Mouse (Mus musculus) stomach, embryonic 15.5 days (tissue): ENCODE results near the gene St6galnac3. TPM values are rescaled to one million over a fixed set of nuclear protein-coding genes. Genes with fewer than 3 reads are reported as not detected.

Experiments used
- ATAC-seq: fragments of 200-750 bp; cut with Nextera tagmentation; 2 replicates; pipeline ENCODE4 v1.8.0; 2017; ENCODE audit warnings: low read depth, moderate number of reproducible peaks, moderate TSS enrichment; ENCODE audit not compliant: insufficient read depth, low FRiP score
- H3K27ac ChIP-seq: fragments of 300-500 bp; sonication (generic); 2 replicates; pipeline ENCODE4 v1.5.1; 2015; ENCODE audit warnings: mild to moderate bottlenecking, inconsistent platforms
- H3K27me3 ChIP-seq: fragments of 300-500 bp; sonication (generic); replicated peaks from 2 replicates; pipeline ENCODE4 v1.6.1; 2015; ENCODE audit warnings: inconsistent platforms
- H3K36me3 ChIP-seq: fragments of 300-500 bp; sonication (generic); 2 replicates; pipeline ENCODE4 v1.6.1; 2015; ENCODE audit warnings: inconsistent platforms
- H3K4me1 ChIP-seq: fragments of 300-500 bp; sonication (generic); 2 replicates; pipeline ENCODE4 v1.6.1; 2015; ENCODE audit warnings: inconsistent platforms
- H3K4me2 ChIP-seq: fragments of 300-500 bp; sonication (generic); 2 replicates; pipeline ENCODE4 v1.6.1; 2015; ENCODE audit warnings: mild to moderate bottlenecking, inconsistent platforms
- H3K4me3 ChIP-seq: fragments of 300-500 bp; sonication (generic); replicated peaks from 2 replicates; pipeline ENCODE4 v1.5.1; 2015; ENCODE audit warnings: inconsistent platforms
- H3K9ac ChIP-seq: fragments of 300-500 bp; sonication (generic); 2 replicates; pipeline ENCODE4 v1.6.1; 2015; ENCODE audit warnings: inconsistent platforms
- H3K9me3 ChIP-seq: fragments of 300-500 bp; sonication (generic); 2 replicates; pipeline ENCODE4 v1.6.1; 2016; ENCODE audit warnings: inconsistent platforms
- WGBS: fragments of 180-500 bp; shearing (Covaris S2); methylation state at CpG from one replicate; pipeline ENCODE4 v1.1.7; 2015; 5-methylcytosine and 5-hydroxymethylcytosine counted together
- polyA plus RNA-seq: library from polyadenylated mRNA; unstranded; fragments of >200 nt; fragmentation: Nextera tagmentation; extraction: Ambion mirVana; gene quantifications from 2 replicates; pipeline ENCODE4 v1.2.1, GENCODE M21; 2015

St6galnac3 gene
- polyA plus RNA-seq, 1 experiment from 2014 or later: 36.6 TPM

- 48% methylated on average over 1 of the region's 1 CpGs for WGBS
These were observed 232.0 kb downstream of the St6galnac3 start for GRCm38 (mm10) chr3:153492986-153493385.

GRCm38 (mm10) chr3:153489718-153490117 lies 235.3 kb downstream of the St6galnac3 start:
- WGBS: 74% methylated on average over 9 of the region's 9 CpGs
- no peaks in the 10 kb centered on the region for H3K36me3 ChIP-seq

More at GRCm38 (mm10) chr3:153492986-153493385, 232.0 kb downstream of the St6galnac3 start:
- Histone ChIP-seq H3K4me1 (no peaks in the 10 kb centered on the region), H3K9ac (no peak overlapping the region), H3K4me2 (no peak overlapping the region), H3K4me3 (no peak overlapping the region), H3K36me3 (no peaks in the 10 kb centered on the region), H3K27me3 (no peaks in the 10 kb centered on the region), H3K9me3 (no peaks in the 10 kb centered on the region), H3K27ac (no peak overlapping the region)
- ATAC-seq: no peak

GRCm38 (mm10) chr3:153488931-153489330 lies 236.0 kb downstream of the St6galnac3 start:
- H3K4me1 ChIP-seq: no peaks in the 10 kb centered on the region
- H3K9ac ChIP-seq: no peak overlapping the region
- H3K4me3 ChIP-seq: no peak overlapping the region
- H3K36me3 ChIP-seq: no peaks in the 10 kb centered on the region
- no peaks in the 10 kb centered on the region for H3K27me3 ChIP-seq
- no peak for ATAC-seq
- no peaks in the 10 kb centered on the region for H3K9me3 ChIP-seq
- WGBS: 82% methylated on average over 5 of the region's 5 CpGs
- H3K4me2 ChIP-seq: no peak overlapping the region
- H3K27ac ChIP-seq: no peak overlapping the region

More at GRCm38 (mm10) chr3:153489718-153490117, 235.3 kb downstream of the St6galnac3 start:
- ATAC-seq: no peak
- no peak overlapping the region for H3K4me2 ChIP-seq
- no peak overlapping the region for H3K9ac ChIP-seq
- no peaks in the 10 kb centered on the region for H3K4me1 ChIP-seq
- H3K27me3 ChIP-seq: no peaks in the 10 kb centered on the region
- no peak overlapping the region for H3K4me3 ChIP-seq
- H3K9me3 ChIP-seq: no peaks in the 10 kb centered on the region
- H3K27ac ChIP-seq: no peak overlapping the region

- no peaks in the 10 kb centered on the region for H3K9me3 ChIP-seq
- H3K27ac ChIP-seq: no peak overlapping the region
- H3K36me3 ChIP-seq: no peaks in the 10 kb centered on the region
- 75% methylated on average over 5 of the region's 5 CpGs for WGBS
- no peak overlapping the region for H3K9ac ChIP-seq
- no peaks in the 10 kb centered on the region for H3K4me1 ChIP-seq
- no peak overlapping the region for H3K4me2 ChIP-seq
- no peaks in the 10 kb centered on the region for H3K27me3 ChIP-seq
- H3K4me3 ChIP-seq: no peak overlapping the region
- no peak for ATAC-seq
These were observed 239.8 kb downstream of the St6galnac3 start for GRCm38 (mm10) chr3:153485176-153485575.

GRCm38 (mm10) chr3:153484701-153485100 lies 240.3 kb downstream of the St6galnac3 start:
- Histone ChIP-seq H3K27ac (no peak overlapping the region), H3K4me2 (no peak overlapping the region), H3K9me3 (no peaks in the 10 kb centered on the region), H3K4me3 (no peak overlapping the region), H3K27me3 (no peaks in the 10 kb centered on the region), H3K36me3 (no peaks in the 10 kb centered on the region), H3K4me1 (no peaks in the 10 kb centered on the region), H3K9ac (no peak overlapping the region)
- WGBS: 78% methylated on average over 7 of the region's 7 CpGs
- ATAC-seq: no peak

- Histone ChIP-seq H3K4me2 (no peak overlapping the region), H3K27ac (no peak overlapping the region), H3K9ac (no peak overlapping the region), H3K4me3 (no peak overlapping the region), H3K36me3 (no peaks in the 10 kb centered on the region), H3K9me3 (no peaks in the 10 kb centered on the region), H3K4me1 (no peaks in the 10 kb centered on the region), H3K27me3 (no peaks in the 10 kb centered on the region)
- ATAC-seq: no peak
- WGBS: 91% methylated on average over 4 of the region's 4 CpGs
These were observed 241.3 kb downstream of the St6galnac3 start for GRCm38 (mm10) chr3:153483691-153484090.

GRCm38 (mm10) chr3:153482098-153482497 lies 242.9 kb downstream of the St6galnac3 start:
- no peak for ATAC-seq
- 69% methylated on average over 11 of the region's 11 CpGs for WGBS
- no peak overlapping the region for H3K4me3 ChIP-seq
- no peak overlapping the region for H3K9ac ChIP-seq
- H3K4me1 ChIP-seq: no peaks in the 10 kb centered on the region
- H3K27me3 ChIP-seq: no peaks in the 10 kb centered on the region
- no peaks in the 10 kb centered on the region for H3K9me3 ChIP-seq
- no peaks in the 10 kb centered on the region for H3K36me3 ChIP-seq
- no peak overlapping the region for H3K4me2 ChIP-seq
- H3K27ac ChIP-seq: no peak overlapping the region

GRCm38 (mm10) chr3:153481012-153481411 lies 244.0 kb downstream of the St6galnac3 start:
- H3K9ac ChIP-seq: no peak overlapping the region
- no peak overlapping the region for H3K27ac ChIP-seq
- ATAC-seq: no peak
- WGBS: 88% methylated on average over 6 of the region's 6 CpGs
- no peak overlapping the region for H3K4me3 ChIP-seq
- no peaks in the 10 kb centered on the region for H3K9me3 ChIP-seq
- H3K36me3 ChIP-seq: no peaks in the 10 kb centered on the region
- no peak overlapping the region for H3K4me2 ChIP-seq
- no peaks in the 10 kb centered on the region for H3K27me3 ChIP-seq
- H3K4me1 ChIP-seq: no peaks in the 10 kb centered on the region

GRCm38 (mm10) chr3:153480636-153481006 lies 244.4 kb downstream of the St6galnac3 start:
- Histone ChIP-seq H3K9ac (no peak overlapping the region), H3K9me3 (no peaks in the 10 kb centered on the region), H3K4me3 (no peak overlapping the region), H3K36me3 (no peaks in the 10 kb centered on the region), H3K27ac (no peak overlapping the region), H3K4me1 (no peaks in the 10 kb centered on the region), H3K27me3 (no peaks in the 10 kb centered on the region), H3K4me2 (no peak overlapping the region)
- WGBS: 73% methylated on average over 5 of the region's 5 CpGs
- ATAC-seq: no peak

- no peak for ATAC-seq
- Histone ChIP-seq H3K36me3 (no peaks in the 10 kb centered on the region), H3K9ac (no peak overlapping the region), H3K27me3 (no peaks in the 10 kb centered on the region), H3K4me1 (no peaks in the 10 kb centered on the region), H3K9me3 (no peaks in the 10 kb centered on the region), H3K27ac (no peak overlapping the region), H3K4me2 (no peak overlapping the region), H3K4me3 (no peak overlapping the region)
- 67% methylated on average over 3 of the region's 3 CpGs for WGBS
These were observed 244.9 kb downstream of the St6galnac3 start for GRCm38 (mm10) chr3:153480005-153480635.

- no peak overlapping the region for H3K27ac ChIP-seq
- no peak for ATAC-seq
- H3K4me3 ChIP-seq: no peak overlapping the region
- H3K4me2 ChIP-seq: no peak overlapping the region
- no peaks in the 10 kb centered on the region for H3K9me3 ChIP-seq
- H3K36me3 ChIP-seq: no peaks in the 10 kb centered on the region
- WGBS: 92% methylated on average over 9 of the region's 9 CpGs
- H3K9ac ChIP-seq: no peak overlapping the region
- no peaks in the 10 kb centered on the region for H3K4me1 ChIP-seq
- no peaks in the 10 kb centered on the region for H3K27me3 ChIP-seq
These were observed 249.1 kb downstream of the St6galnac3 start for GRCm38 (mm10) chr3:153475919-153476318.

GRCm38 (mm10) chr3:153475461-153475860 lies 249.5 kb downstream of the St6galnac3 start:
- Histone ChIP-seq H3K4me3 (no peak overlapping the region), H3K9ac (no peak overlapping the region), H3K4me1 (no peaks in the 10 kb centered on the region), H3K9me3 (no peaks in the 10 kb centered on the region), H3K4me2 (no peak overlapping the region), H3K27ac (no peak overlapping the region), H3K27me3 (no peaks in the 10 kb centered on the region), H3K36me3 (no peaks in the 10 kb centered on the region)
- no peak for ATAC-seq
- 93% methylated on average over 20 of the region's 20 CpGs for WGBS
